Mouse (Mus musculus): Measurements from ENCODE around the gene Rnaseh2b.

Gene Rnaseh2b

GRCm38 (mm10) chr14:62363774-62364173, 71.4 kb downstream of the Rnaseh2b start:
- no peak for DNase-seq

- no peak for DNase-seq
These were observed 78.4 kb downstream of the Rnaseh2b start for GRCm38 (mm10) chr14:62370819-62371218.

- DNase-seq = no peak
These were observed 81.6 kb downstream of the Rnaseh2b start for GRCm38 (mm10) chr14:62374001-62374400.

GRCm38 (mm10) chr14:62375694-62376093, 83.3 kb downstream of the Rnaseh2b start:
- no peak for DNase-seq

- no peak for DNase-seq
These were observed 83.7 kb downstream of the Rnaseh2b start for GRCm38 (mm10) chr14:62376115-62376514.

GRCm38 (mm10) chr14:62379391-62379790, 87.0 kb downstream of the Rnaseh2b start:
- DNase-seq = no peak

GRCm38 (mm10) chr14:62380606-62381005, 88.2 kb downstream of the Rnaseh2b start:
- DNase-seq = no peak

- no peak for DNase-seq
These were observed 90.7 kb downstream of the Rnaseh2b start for GRCm38 (mm10) chr14:62383109-62383508.

- no peak for DNase-seq
These were observed 91.5 kb downstream of the Rnaseh2b start for GRCm38 (mm10) chr14:62383786-62384299.

- DNase-seq = peak; percentile 64
These were observed 96.8 kb downstream of the Rnaseh2b start for GRCm38 (mm10) chr14:62389064-62389728.

- no peak for DNase-seq
These were observed 97.5 kb downstream of the Rnaseh2b start for GRCm38 (mm10) chr14:62389729-62390536.

GRCm38 (mm10) chr14:62392754-62393153, 100.4 kb downstream of the Rnaseh2b start:
- DNase-seq = no peak

- DNase-seq = no peak
These were observed 103.0 kb downstream of the Rnaseh2b start for GRCm38 (mm10) chr14:62395346-62395745.

- DNase-seq = no peak
These were observed 123.8 kb downstream of the Rnaseh2b start for GRCm38 (mm10) chr14:62416007-62416741.

GRCm38 (mm10) chr14:62416742-62417134, 124.3 kb downstream of the Rnaseh2b start:
- no peak for DNase-seq

- no peak for DNase-seq
These were observed 125.1 kb downstream of the Rnaseh2b start for GRCm38 (mm10) chr14:62417501-62417900.

GRCm38 (mm10) chr14:62422265-62422664, 129.9 kb downstream of the Rnaseh2b start:
- DNase-seq = no peak

All from right cerebral cortex, postnatal 25 days (tissue).